Mouse (Mus musculus) G1E (cell line): Measurements from ENCODE around the gene Edc4. TPM values are rescaled to one million over a fixed set of nuclear protein-coding genes. Genes with fewer than 3 reads are reported as not detected.

Experiments
- ATAC-seq: 2 replicates; pipeline ENCODE4 v1.8.0; 2016; ENCODE audit warnings: mild to moderate bottlenecking; ENCODE audit not compliant: insufficient number of reproducible peaks, poor library complexity, low FRiP score, severe bottlenecking; ENCODE audit errors: extremely low read depth
- DNase-seq: peaks from one replicate; pipeline ENCODE4 v3.0.0; 2012; ENCODE audit warnings: low spot score
- H3K27me3 ChIP-seq: 2 replicates; pipeline ENCODE4 v1.6.1; 2012; ENCODE audit warnings: mild to moderate bottlenecking, low read length, inconsistent platforms; ENCODE audit not compliant: insufficient read depth
- H3K36me3 ChIP-seq: replicated peaks from 2 replicates; pipeline ENCODE3; 2012; ENCODE audit warnings: mild to moderate bottlenecking, inconsistent platforms
- H3K4me1 ChIP-seq: 2 replicates; pipeline ENCODE4 v1.6.1; 2012; ENCODE audit warnings: low read depth, low read length, inconsistent platforms, mixed read lengths; ENCODE audit not compliant: insufficient read depth
- H3K4me3 ChIP-seq: 2 replicates; pipeline ENCODE4 v1.5.1; 2012; ENCODE audit warnings: low read depth, mild to moderate bottlenecking, inconsistent platforms, low read length, moderate library complexity, mixed read lengths
- H3K9me3 ChIP-seq: replicated peaks from 2 replicates; pipeline ENCODE4 v1.6.1; 2012; ENCODE audit warnings: inconsistent platforms
- CTCF ChIP-seq: IDR thresholded peaks from 2 replicates; pipeline ENCODE4 v1.5.1; 2012; ENCODE audit warnings: low read depth, low read length, inconsistent platforms, mixed read lengths
- GATA1 ChIP-seq: IDR thresholded peaks from 2 replicates; pipeline ENCODE4 v1.6.1; 2012; ENCODE audit warnings: borderline replicate concordance, low read length, inconsistent platforms, mixed read lengths
- GATA2 ChIP-seq: IDR thresholded peaks from 2 replicates; pipeline ENCODE4 v1.6.1; 2012; ENCODE audit warnings: low read depth, low read length, inconsistent platforms, borderline replicate concordance
- POLR2AphosphoS5 ChIP-seq: IDR thresholded peaks from 2 replicates; pipeline ENCODE4 v1.6.1; 2012; ENCODE audit warnings: low read depth, low read length, inconsistent platforms; ENCODE audit not compliant: insufficient replicate concordance
- TAL1 ChIP-seq: conservative IDR thresholded peaks from 2 replicates; pipeline ENCODE4 v1.6.1; 2012; ENCODE audit warnings: low read depth, low read length, inconsistent platforms, mixed read lengths
- polyA plus RNA-seq: library from polyadenylated mRNA; stranded (reverse); fragments of >175 nt; gene quantifications from 2 replicates; pipeline ENCODE4 v1.2.3, GENCODE M21; 2012
- total RNA-seq, 2 experiments: library from RNA; stranded (forward) in 1 of 2; stranded (reverse) in 1 of 2; fragments of 200-1000 nt in 1 of 2; fragments of >200 nt in 1 of 2; fragmentation: Nextera tagmentation in 1 of 2; gene quantifications; 2 replicates each; pipeline ENCODE4 v1.2.3; 2014 to 2017

Gene Edc4
- total and polyA plus RNA-seq, 3 experiments = 29.7 to 53.4 (median 39.7) TPM

DNA sequence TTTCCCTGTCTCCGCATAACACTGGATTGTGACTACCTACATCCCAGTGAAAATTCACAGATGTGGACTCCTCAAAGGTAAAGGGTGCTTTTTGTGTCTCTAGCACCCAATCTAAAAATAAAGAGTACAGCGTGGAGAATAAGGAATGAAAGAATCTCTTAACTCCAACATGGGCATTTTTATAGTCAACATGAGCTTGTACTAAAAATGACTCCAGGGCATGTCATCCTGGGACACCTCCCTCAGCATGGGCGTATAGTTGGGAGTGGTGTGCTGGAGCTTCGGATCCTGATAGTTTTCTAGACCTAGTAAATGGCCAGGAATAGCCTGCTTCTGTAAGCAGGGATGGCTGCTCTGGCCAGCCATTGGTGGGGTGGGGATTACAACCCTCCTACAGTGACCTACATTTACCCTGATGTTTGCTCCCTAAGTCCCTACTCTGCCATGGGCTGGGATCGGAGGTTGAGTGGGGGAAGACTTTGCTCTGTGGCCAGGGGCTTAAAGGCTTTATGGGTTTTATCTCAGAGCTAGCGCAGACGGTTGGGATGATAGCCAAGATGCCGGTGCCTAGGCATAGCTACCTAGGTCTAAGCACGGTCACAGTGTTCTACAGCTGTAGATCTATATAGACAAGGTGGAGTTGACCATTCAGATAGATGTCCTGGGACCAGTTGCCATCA is 17.3 kb downstream of the Edc4 start:
- peaks cover 12% of the 10 kb centered on the region for H3K4me1 ChIP-seq
- no peaks in the 10 kb centered on the region for H3K27me3 ChIP-seq
- no peak overlapping the region for H3K4me3 ChIP-seq
- peaks cover 44% of the 10 kb centered on the region for H3K36me3 ChIP-seq
- DNase-seq (no peak), ATAC-seq (no peak)
- no peak for TF ChIP-seq POLR2AphosphoS5
- no peak for TF ChIP-seq TAL1
- no peak for TF ChIP-seq GATA1
- no peak for TF ChIP-seq GATA2
- no peak for TF ChIP-seq CTCF
- H3K9me3 ChIP-seq = no peaks in the 10 kb centered on the region

DNA sequence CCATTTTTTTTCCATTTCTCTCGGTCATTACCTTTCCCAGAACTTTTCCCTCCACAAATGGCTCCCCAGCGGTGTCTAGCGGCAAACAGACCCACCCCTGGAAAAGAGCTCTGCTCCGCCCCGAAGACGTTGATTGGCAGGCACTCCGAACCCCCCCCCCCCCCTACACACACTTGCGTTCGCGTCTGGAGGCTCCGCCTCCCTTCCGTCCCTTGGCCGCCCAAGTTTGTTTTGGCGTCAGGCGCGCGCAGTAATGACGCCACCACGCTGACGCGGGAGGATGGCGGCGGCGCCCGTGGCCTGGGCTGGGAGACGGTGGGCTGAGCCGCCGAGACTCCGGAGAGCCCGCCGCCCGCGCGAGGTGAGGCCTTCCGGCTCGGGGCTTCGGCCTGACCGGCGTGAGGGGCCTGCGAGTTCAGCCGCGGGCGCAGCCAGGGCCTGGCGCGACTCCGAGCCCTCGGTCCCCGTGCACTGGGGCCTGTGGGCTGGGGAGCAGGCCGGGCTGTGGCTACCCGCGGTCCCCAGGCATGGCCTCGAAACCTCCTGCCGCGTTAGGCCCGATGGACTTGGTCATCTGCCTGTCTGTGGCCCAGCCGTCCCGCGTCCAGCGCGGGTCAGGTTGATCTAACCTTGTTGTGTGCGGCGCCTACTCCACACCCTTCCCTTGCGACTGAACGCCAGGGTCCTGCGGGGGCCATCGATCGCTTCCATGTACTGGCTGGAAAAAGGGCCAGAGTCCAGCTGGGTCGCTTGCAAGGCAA is 19.7 kb downstream of the Edc4 start, which contains the start of gene Pskh1:
Gene Pskh1 (plus strand): TSS at position 262 of the 761 bp plus-strand sequence.
- Histone ChIP-seq H3K4me1 (peaks cover 12% of the 10 kb centered on the region), H3K9me3 (no peaks in the 10 kb centered on the region), H3K4me3 (peak within 1 kb of the TSS; percentile 100), H3K36me3 (peaks cover 34% of the 10 kb centered on the region), H3K27me3 (no peaks in the 10 kb centered on the region)
- no peak for TF ChIP-seq POLR2AphosphoS5
- no peak for TF ChIP-seq GATA1
- no peak for TF ChIP-seq TAL1
- TF ChIP-seq CTCF = no peak
- TF ChIP-seq GATA2 = no peak
- DNase-seq (peak; percentile 91), ATAC-seq (peak; percentile 77)

GRCm38 (mm10) chr8:105900941-105901616 is 20.4 kb downstream of the Edc4 start:
- Histone ChIP-seq H3K9me3 (no peaks in the 10 kb centered on the region), H3K27me3 (no peaks in the 10 kb centered on the region), H3K4me1 (peaks cover 14% of the 10 kb centered on the region), H3K36me3 (peaks cover 31% of the 10 kb centered on the region), H3K4me3 (peak overlapping the region; percentile 100)
- ATAC-seq (peak; percentile 23; the same call in 1 of the 2 replicates), DNase-seq (no peak)
- TF ChIP-seq GATA2 = no peak
- no peak for TF ChIP-seq POLR2AphosphoS5
- TF ChIP-seq CTCF = no peak
- TF ChIP-seq TAL1 = no peak
- no peak for TF ChIP-seq GATA1

GRCm38 (mm10) chr8:105919390-105919789 is 38.7 kb downstream of the Edc4 start:
- Histone ChIP-seq H3K4me1 (peaks cover 14% of the 10 kb centered on the region), H3K36me3 (peaks cover 82% of the 10 kb centered on the region), H3K27me3 (no peaks in the 10 kb centered on the region), H3K4me3 (no peak overlapping the region), H3K9me3 (no peaks in the 10 kb centered on the region)
- no peak for ATAC-seq
- DNase-seq = no peak
- TF ChIP-seq TAL1 (no peak), GATA2 (no peak), POLR2AphosphoS5 (no peak), GATA1 (no peak), CTCF (no peak)

GRCm38 (mm10) chr8:105925123-105925522 is 44.4 kb downstream of the Edc4 start:
- DNase-seq (no peak), ATAC-seq (no peak)
- no peaks in the 10 kb centered on the region for H3K27me3 ChIP-seq
- H3K36me3 ChIP-seq = peaks cover 81% of the 10 kb centered on the region
- H3K9me3 ChIP-seq = no peaks in the 10 kb centered on the region
- TF ChIP-seq POLR2AphosphoS5 (no peak), CTCF (no peak), TAL1 (no peak), GATA1 (no peak), GATA2 (no peak)
- H3K4me3 ChIP-seq = no peak overlapping the region
- H3K4me1 ChIP-seq = peaks cover 24% of the 10 kb centered on the region
